Mouse (Mus musculus) forelimb bud, embryonic 11.5 days (tissue): ENCODE measurements around the gene Gipc3.
A peak's percentile ranks its signal among the peaks of the same experiment; 100 is the strongest.

Experiments used
- DNase-seq: peaks from one replicate; pipeline ENCODE4 v3.0.0-alpha.2; 2012; ENCODE audit warnings: low read depth, low spot score

Gene Gipc3

GRCm38 (mm10) chr10:81375322-81375721 lies 32.3 kb upstream of the Gipc3 start:
- DNase-seq, result no peak

- no peak for DNase-seq
Observed at GRCm38 (mm10) chr10:81367207-81367495, 24.1 kb upstream of the Gipc3 start.

DNA sequence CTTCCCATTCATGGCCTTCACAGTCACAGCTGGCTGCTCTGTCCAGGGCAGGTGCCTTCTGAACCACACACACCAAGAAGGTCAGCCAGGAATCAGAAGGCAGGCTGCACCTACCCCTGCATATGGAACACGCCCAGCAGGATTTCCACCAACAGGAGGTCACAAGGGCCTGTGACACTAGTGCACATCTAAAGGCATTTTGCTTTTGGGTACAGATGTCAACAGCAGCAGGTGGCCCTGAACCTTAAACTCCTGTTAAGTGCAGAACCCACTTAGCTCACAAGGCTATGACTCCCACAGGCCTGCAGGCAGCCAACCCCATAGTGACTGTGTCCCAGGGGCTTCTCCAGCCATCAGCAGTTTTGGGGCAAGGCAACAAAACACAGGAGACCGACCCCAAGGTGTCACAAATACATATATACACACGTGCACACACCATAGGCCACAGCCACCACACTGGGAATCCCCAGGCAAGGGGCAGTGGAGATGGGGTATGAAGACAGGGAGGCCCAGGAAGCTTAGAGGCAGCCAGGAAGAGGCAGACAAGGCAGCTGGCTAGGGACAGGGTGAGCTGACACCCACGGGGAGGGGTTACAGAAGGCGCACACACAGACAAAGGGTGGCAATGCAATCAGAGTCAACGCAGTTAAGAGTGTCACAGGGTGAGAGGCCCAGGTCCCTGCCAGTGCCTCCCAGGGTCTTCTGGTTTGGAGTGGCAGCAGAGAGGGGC lies 23.6 kb upstream of the Gipc3 start:
- no peak for DNase-seq

- no peak for DNase-seq
Observed at GRCm38 (mm10) chr10:81365672-81366476, 22.8 kb upstream of the Gipc3 start, which contains the start of gene 4930404N11Rik. Gene 4930404N11Rik (minus strand): TSS chr10:81365816.

- DNase-seq, result no peak
Observed at GRCm38 (mm10) chr10:81365073-81365472, 22.0 kb upstream of the Gipc3 start.

- DNase-seq, result no peak
Observed at GRCm38 (mm10) chr10:81364666-81365065, 21.6 kb upstream of the Gipc3 start.

GRCm38 (mm10) chr10:81363436-81364346 lies 20.6 kb upstream of the Gipc3 start:
- no peak for DNase-seq

DNA sequence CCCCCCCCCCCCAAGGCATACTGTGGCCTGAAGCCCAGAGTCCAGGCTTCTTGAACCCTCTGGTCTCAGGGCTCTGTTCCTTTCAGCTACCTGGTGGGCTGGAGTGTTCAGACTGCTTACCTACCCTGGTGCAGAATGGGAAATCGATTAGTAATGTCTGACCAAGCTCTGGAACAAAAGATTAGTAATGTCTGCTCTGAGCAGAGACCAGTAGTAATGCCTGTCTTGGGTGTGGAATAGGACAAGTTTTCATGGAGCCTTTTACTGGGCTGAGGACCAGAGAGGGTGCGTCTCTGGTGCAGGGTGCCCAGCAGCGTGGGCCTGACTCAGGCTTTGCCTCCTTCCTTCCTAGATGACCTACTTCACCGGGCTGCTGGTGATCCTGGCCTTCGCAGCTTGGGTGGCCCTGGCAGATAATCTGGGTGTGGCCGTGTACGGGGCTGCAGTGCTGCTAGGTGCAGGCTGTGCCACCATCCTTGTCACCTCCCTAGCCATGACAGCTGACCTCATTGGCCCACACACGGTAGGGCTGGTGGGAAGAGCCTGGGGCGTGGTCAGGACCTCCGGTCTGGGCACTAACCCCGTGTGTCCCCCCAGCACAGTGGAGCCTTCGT lies 19.4 kb upstream of the Gipc3 start:
- no peak for DNase-seq

DNA sequence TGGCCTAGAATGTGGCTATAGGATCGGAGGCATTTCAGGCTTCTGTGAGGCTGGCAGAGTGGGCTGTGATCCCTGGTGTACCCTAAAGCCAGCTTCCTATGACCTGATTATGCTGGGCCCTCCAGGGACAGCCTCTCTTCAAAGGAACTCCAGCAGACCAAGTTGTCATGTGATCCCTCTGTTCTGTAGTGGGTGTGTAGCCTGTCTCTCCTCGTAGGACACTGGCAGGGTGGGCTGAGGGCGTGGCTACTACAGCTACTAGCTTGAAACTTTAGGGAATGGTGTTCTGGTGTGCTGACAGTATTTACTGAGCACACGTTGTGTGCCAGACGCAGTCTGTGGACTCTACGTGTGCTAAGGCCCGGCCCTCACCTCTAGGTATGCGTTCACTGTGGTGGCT lies 17.7 kb upstream of the Gipc3 start:
- no peak for DNase-seq

GRCm38 (mm10) chr10:81358841-81359240 lies 15.8 kb upstream of the Gipc3 start:
- no peak for DNase-seq

- no peak for DNase-seq
Observed at GRCm38 (mm10) chr10:81358209-81358608, 15.1 kb upstream of the Gipc3 start.

GRCm38 (mm10) chr10:81356991-81357844 lies 14.2 kb upstream of the Gipc3 start, which contains the start of gene Mfsd12:
Gene Mfsd12 (plus strand): TSS chr10:81357491.
- DNase-seq, result peak; percentile 83

- DNase-seq, result no peak
Observed at GRCm38 (mm10) chr10:81356352-81356990, 13.4 kb upstream of the Gipc3 start.

DNA sequence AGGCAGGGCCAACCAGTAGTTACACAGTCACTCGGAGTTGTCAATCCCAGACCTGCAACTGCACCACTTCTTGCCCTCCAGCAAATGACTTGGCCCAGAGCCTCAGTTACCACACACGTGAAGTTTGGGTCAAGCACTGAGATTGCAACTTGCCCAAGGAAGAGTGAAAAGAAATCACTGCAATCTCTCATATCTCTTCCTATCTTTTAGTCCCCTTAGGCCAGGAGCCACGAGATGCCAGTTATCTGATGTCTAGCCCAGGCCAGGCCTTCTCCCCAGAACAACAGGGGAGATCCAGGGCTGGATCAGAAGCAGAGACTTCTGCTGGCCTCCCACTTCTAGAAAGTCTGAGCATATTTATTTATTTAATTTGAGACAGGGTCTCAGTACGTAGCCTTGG lies 12.5 kb upstream of the Gipc3 start:
- no peak for DNase-seq

GRCm38 (mm10) chr10:81354738-81355477 lies 11.8 kb upstream of the Gipc3 start:
- no peak for DNase-seq

GRCm38 (mm10) chr10:81351678-81352291 lies 8.7 kb upstream of the Gipc3 start:
- no peak for DNase-seq

- peak; percentile 98 for DNase-seq
Observed at GRCm38 (mm10) chr10:81350351-81351063, 7.4 kb upstream of the Gipc3 start, which contains the start of gene Hmg20b. Gene Hmg20b (minus strand): TSS chr10:81350480.

DNA sequence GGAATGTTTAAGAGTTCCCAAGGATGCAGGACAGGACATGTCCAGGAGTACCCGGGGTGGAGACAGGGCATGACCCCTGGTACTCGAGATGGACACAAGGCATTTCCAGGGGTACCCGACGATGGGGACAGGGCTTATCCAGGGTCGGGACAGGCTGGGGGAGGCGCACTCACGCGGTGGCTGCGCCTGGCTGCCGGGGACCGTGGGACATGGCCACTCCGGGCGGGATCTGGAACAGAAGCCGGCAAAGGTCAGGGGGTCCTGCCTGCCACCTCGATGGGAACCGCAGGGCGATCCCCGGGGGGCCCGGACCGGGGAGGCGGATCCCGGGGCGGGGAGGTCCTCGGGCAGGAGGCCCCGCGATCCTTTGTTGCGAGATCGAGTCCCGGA lies 6.9 kb upstream of the Gipc3 start:
- DNase-seq, result no peak
